Mouse (Mus musculus) skeletal muscle tissue, adult 2 months (tissue): ENCODE measurements at regions not wholly inside any gene's neighbourhood (a gene's known extent, or its start where the extent isn't known, plus 50 kb on each side); places are given as distances from the start of the nearest gene placed in this dataset.
A peak's percentile ranks its signal among the peaks of the same experiment; 100 is the strongest.

ENCODE experiments used
- DNase-seq: peaks from one replicate; pipeline ENCODE4 v3.0.0-alpha.2; 2012; ENCODE audit warnings: low read depth, low spot score

DNA sequence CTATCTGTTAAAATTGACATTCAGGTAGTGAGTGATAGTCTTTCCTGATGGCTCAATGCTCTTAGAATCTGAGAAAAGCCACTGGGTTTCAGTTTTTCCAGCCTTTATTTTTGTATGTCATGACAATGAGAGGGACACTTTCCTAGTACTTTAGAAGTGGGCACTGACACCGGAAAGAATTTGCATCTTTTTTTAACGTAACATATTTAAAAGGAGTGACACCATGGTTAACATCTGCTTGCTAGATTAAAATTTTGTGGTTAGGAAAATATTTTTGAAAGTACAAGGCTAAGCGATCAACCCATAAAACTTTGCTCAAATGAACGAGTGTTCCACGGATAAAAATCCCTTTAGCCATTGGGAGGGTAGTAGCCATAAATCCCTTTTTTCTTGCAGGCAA, 174.7 kb downstream of the 1700129C05Rik start:
- DNase-seq: no peak

- no peak for DNase-seq
Measured at GRCm38 (mm10) chr14:58967163-58967562, 175.5 kb downstream of the 1700129C05Rik start.

- no peak for DNase-seq
Measured at GRCm38 (mm10) chr14:58944958-58945357, 197.7 kb downstream of the 1700129C05Rik start.

- DNase-seq: peak; percentile 49
Measured at GRCm38 (mm10) chr14:58943267-58943765, 199.4 kb downstream of the 1700129C05Rik start.

DNA sequence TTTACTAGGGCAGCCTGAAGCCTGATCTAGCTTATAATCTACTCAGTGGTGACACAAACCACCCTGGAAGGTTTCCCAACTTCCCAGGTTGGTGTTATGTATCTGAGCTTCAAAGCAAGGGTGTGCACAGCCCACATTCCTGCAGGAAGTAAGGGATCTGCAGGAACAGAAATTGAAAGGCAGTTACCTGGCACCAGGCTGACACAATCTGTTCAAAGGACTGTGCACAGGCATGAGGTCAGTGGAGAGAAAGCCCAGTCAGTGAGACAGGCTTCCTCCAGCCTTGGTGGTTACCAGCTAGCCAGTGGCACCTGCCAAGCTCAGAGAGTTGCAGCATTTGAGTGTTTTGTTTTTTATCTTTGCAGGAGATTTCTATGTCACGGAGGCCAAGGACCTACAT, 203.6 kb downstream of the 1700129C05Rik start:
- no peak for DNase-seq

DNA sequence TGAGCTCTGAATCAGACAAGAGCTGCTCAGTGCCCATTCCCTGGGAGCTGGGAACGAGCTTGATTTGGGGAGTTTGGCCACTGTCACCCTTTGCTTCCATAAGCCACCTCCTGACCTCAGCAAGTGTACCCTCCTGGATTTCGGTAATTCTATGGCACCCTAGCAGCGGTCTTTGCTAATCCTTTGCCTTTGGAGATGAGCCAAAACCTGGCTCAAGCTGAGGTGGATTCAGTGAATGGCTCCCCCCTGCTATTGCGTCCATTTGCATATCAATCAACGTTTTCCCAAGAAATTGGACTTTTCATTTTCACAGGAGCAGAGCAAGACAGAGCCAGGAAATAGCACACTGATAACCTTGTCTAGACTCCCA, 204.1 kb downstream of the 1700129C05Rik start:
- no peak for DNase-seq

- no peak for DNase-seq
Measured at GRCm38 (mm10) chr14:58937791-58938600, 204.7 kb downstream of the 1700129C05Rik start.

GRCm38 (mm10) chr14:58937331-58937730, 205.4 kb downstream of the 1700129C05Rik start:
- no peak for DNase-seq

GRCm38 (mm10) chr14:58936131-58936530, 206.6 kb downstream of the 1700129C05Rik start:
- no peak for DNase-seq

DNA sequence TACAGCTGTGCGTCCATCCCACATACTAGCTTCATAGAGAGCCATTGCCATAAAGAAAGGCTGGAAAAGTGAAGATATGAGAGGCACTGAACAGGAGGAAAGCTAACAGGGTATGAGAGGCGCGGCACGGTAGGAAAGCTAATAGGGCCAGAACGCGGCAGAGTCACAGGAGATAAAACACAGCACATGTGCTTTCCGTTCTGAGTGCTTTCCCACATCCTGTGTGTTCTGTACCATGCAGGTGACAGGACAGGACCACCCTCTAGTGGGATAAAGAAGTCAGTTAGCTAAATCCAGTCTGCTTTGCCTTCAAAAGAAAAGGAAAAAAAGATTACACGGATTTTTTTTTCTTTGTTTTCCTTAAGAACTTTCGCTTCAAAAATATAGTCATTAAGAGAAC, 224.8 kb downstream of the 1700129C05Rik start:
- DNase-seq: no peak

DNA sequence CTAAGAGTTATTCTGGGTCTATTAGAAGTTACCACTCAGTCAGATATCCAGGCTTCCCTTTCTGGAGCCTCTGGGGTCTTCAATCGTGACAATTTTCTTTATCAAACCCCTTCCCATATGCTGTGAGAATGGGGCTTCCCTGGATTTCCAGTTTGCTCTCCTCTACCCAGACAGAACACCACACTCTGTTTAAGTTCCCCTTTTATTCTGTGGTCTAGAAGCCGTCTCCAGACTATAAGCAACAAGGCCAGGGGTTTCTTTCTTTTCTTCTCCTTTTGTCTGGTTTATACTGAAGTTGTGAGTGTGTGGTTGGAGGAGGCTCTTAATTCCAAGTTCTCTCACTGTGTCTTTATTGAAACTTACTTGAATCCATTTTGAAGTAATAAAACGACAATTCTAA, 225.5 kb downstream of the 1700129C05Rik start:
- no peak for DNase-seq

- no peak for DNase-seq
Measured at GRCm38 (mm10) chr14:58914937-58915336, 227.8 kb downstream of the 1700129C05Rik start.

GRCm38 (mm10) chr14:58910846-58911245, 231.8 kb downstream of the 1700129C05Rik start:
- no peak for DNase-seq

GRCm38 (mm10) chr14:58907932-58908331, 234.8 kb downstream of the 1700129C05Rik start:
- DNase-seq: no peak

DNA sequence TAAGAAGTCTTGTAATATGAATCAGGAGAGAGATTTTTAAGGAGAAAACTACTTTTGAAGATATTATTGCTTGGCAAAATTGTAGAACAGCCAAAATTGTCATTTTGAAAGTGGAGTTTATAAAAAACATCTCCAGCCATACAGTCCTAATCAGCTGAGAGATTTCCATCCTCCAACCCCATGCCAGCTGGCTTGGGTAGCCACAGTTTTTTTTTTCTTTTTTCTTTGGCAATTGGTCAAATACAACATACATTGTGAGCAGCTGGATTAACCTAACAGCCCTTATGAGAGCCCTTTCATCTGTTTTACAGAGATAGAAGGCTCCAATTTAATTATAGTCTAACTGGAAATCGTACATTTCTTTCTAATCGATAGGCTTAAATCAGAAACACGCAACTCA, 235.3 kb downstream of the 1700129C05Rik start:
- DNase-seq: no peak

DNA sequence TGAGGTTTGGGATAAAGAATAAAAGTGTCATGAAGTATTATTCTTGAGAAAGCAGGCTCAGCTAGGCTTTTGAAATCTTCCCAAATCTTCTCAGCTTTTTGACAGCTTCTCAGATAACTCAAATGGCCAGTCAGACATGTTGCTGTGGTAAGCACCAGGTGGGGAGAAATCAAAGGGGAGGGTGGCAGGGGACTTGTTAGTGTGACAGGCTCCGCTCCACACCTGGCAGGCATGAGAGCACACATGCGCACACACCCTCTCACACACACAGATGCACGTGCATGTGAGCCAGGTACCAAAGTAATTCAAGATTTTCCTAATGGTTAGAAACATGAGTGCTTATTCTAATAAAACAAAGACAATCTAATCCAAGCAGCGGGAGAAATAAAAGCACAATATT, 236.1 kb downstream of the 1700129C05Rik start:
- DNase-seq: no peak

- no peak for DNase-seq
Measured at GRCm38 (mm10) chr14:58868176-58868949, 274.3 kb downstream of the 1700129C05Rik start.

DNA sequence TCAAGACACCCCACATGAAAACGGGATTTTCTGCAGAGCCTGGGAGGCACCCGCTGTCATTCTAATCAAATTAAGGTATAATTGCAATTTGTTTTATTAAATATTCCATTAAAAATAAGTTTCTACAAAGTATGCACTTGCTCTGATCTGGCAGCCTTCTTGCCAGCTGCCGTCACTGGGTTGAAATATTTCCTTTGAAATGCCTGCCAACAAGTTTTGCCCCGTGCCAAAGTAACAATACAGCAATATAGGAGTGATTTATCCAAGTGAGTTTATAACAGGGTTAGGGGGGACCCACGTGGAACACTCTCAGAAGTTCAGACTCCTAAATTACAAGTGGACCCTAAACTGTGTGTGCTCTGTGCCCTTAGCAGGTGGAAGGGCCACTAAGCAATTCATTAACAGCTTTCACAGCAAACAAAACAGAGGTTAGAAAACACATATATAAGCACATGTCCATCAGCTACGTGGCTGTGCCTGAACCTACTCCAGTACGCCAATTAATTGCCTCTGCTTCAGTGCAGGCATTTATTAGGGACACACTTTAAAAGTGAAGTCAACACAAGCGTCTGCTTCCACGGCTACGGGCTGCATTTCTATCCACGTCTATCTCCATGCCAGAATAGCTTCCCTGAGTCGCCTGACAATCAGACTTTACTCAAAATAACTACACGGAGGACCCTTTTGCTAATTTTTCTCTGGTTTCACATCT, 275.1 kb downstream of the 1700129C05Rik start:
- DNase-seq: no peak

GRCm38 (mm10) chr14:58854871-58855270, 287.8 kb downstream of the 1700129C05Rik start:
- no peak for DNase-seq

DNA sequence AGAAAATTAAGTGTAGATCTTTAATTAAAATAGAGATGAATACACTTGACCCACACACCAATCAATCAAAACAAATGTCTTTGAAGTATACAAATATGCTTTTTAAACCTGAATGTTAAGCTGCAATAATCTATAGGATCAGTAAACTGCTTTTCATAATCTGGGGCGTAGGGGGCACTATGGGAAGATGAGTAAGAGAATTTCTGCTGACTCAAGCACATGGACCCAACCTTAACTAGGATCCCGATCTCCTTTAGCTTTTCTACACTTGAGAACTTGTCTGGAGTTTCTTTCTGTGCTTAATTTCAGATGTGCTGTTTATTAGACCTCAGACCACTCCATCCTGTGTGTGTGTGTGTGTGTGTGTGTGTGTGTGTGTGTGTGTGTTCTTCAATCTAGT, 298.1 kb downstream of the 1700129C05Rik start:
- DNase-seq: no peak

DNA sequence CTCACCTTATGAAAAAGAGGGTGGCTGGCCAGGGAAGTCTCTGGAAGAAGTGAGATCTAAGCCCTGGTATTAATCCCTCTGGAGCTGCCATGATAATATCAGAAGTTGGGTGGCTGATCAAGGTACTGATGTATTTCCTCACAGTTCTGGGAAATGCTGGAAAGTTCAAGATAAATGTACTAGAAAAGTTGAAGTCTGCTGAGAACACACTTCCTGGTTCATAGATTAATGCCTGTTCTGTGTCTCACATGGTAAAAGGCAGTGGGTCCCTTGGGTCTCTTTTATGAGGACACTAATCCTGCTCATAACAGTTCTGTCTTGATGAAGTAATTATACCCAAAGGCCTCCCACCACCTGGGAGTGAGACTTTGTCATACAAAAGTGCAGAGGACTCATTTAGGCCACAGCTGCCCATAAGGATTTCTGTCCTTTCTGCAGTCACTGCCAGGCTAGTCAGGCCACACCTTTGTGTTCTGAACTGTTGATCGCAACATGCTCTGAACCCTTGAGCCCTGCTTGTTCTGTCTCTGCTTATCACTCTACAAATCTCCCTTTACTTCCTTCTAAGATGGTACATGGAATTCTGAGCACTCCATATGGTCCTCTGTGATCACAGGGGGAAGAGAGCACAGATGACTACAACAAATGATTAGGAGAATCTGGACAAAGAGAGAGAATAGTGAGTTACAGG, 300.4 kb downstream of the 1700129C05Rik start:
- no peak for DNase-seq
